Mouse (Mus musculus) embryonic facial prominence, embryonic 10.5 days (tissue): ENCODE measurements at regions not wholly inside any gene's neighbourhood (a gene's known extent, or its start where the extent isn't known, plus 50 kb on each side); places are given as distances from the start of the nearest gene placed in this dataset.
A peak's percentile ranks its signal among the peaks of the same experiment; 100 is the strongest.

Experiments
- DNase-seq: peaks from one replicate; pipeline ENCODE4 v3.0.0-alpha.2; 2017; ENCODE audit warnings: low spot score
- H3K27ac ChIP-seq: fragments of 300-500 bp; sonication (generic); replicated peaks from 2 replicates; pipeline ENCODE4 v1.5.1; 2016; ENCODE audit warnings: mild to moderate bottlenecking
- H3K27me3 ChIP-seq: fragments of 300-500 bp; sonication (generic); replicated peaks from 2 replicates; pipeline ENCODE4 v1.6.1; 2016; ENCODE audit warnings: low read depth, mild to moderate bottlenecking; ENCODE audit not compliant: poor library complexity, severe bottlenecking
- H3K36me3 ChIP-seq: fragments of 300-500 bp; sonication (generic); replicated peaks from 2 replicates; pipeline ENCODE4 v1.6.1; 2016; ENCODE audit warnings: mild to moderate bottlenecking, moderate library complexity
- H3K4me1 ChIP-seq: fragments of 300-500 bp; sonication (generic); 2 replicates; pipeline ENCODE4 v1.6.1; 2016
- H3K4me3 ChIP-seq: fragments of 300-500 bp; sonication (generic); 2 replicates; pipeline ENCODE4 v1.5.1; 2016; ENCODE audit warnings: mild to moderate bottlenecking, moderate library complexity
- H3K9me3 ChIP-seq: fragments of 300-500 bp; sonication (generic); 2 replicates; pipeline ENCODE4 v1.6.1; 2016; ENCODE audit warnings: mild to moderate bottlenecking
- WGBS: fragments of 180-500 bp; shearing (Covaris S2); methylation state at CpG from one replicate; pipeline ENCODE4 v1.1.7; 2016; 5-methylcytosine and 5-hydroxymethylcytosine counted together

- no peaks in the 10 kb centered on the region for H3K27me3 ChIP-seq
- H3K9me3 ChIP-seq: no peaks in the 10 kb centered on the region
- DNase-seq: peak; percentile 42
- 34% methylated on average over 6 of the region's 6 CpGs for WGBS
- H3K4me1 ChIP-seq: peaks cover 14% of the 10 kb centered on the region
- no peak overlapping the region for H3K27ac ChIP-seq
- no peaks in the 10 kb centered on the region for H3K36me3 ChIP-seq
- H3K4me3 ChIP-seq: no peak overlapping the region
Observed at GRCm38 (mm10) chr16:75104894-75105293, 481.0 kb downstream of the Lipi start.

- no peaks in the 10 kb centered on the region for H3K36me3 ChIP-seq
- peaks cover 19% of the 10 kb centered on the region for H3K4me1 ChIP-seq
- H3K27me3 ChIP-seq: no peaks in the 10 kb centered on the region
- H3K27ac ChIP-seq: no peak overlapping the region
- H3K9me3 ChIP-seq: no peaks in the 10 kb centered on the region
- no peak overlapping the region for H3K4me3 ChIP-seq
- WGBS: 58% methylated on average over 6 of the region's 6 CpGs
- no peak for DNase-seq
Observed at GRCm38 (mm10) chr16:75093163-75093562, 492.7 kb downstream of the Lipi start.

GRCm38 (mm10) chr16:75092471-75093130 is 493.3 kb downstream of the Lipi start:
- Histone ChIP-seq H3K9me3 (no peaks in the 10 kb centered on the region), H3K4me3 (peak overlapping the region; percentile 39), H3K4me1 (peaks cover 19% of the 10 kb centered on the region), H3K27ac (no peak overlapping the region), H3K36me3 (no peaks in the 10 kb centered on the region), H3K27me3 (no peaks in the 10 kb centered on the region)
- peak; percentile 14 for DNase-seq
- WGBS: 31% methylated on average over 12 of the region's 12 CpGs

GRCm38 (mm10) chr16:75091931-75092330 is 493.9 kb downstream of the Lipi start:
- Histone ChIP-seq H3K4me1 (peaks cover 19% of the 10 kb centered on the region), H3K9me3 (no peaks in the 10 kb centered on the region), H3K27ac (no peak overlapping the region), H3K27me3 (no peaks in the 10 kb centered on the region), H3K4me3 (0 out of 2 replicates have a peak overlapping the region, but pooled peaks have one; percentile 39), H3K36me3 (no peaks in the 10 kb centered on the region)
- WGBS: 56% methylated on average over 2 of the region's 2 CpGs
- no peak for DNase-seq

GRCm38 (mm10) chr16:75089383-75090035 is 496.4 kb downstream of the Lipi start:
- no peak for DNase-seq
- H3K9me3 ChIP-seq: no peaks in the 10 kb centered on the region
- no peaks in the 10 kb centered on the region for H3K27me3 ChIP-seq
- no peak overlapping the region for H3K27ac ChIP-seq
- 69% methylated on average over 6 of the region's 6 CpGs for WGBS
- no peaks in the 10 kb centered on the region for H3K36me3 ChIP-seq
- H3K4me3 ChIP-seq: no peak overlapping the region
- peaks cover 19% of the 10 kb centered on the region for H3K4me1 ChIP-seq

DNA sequence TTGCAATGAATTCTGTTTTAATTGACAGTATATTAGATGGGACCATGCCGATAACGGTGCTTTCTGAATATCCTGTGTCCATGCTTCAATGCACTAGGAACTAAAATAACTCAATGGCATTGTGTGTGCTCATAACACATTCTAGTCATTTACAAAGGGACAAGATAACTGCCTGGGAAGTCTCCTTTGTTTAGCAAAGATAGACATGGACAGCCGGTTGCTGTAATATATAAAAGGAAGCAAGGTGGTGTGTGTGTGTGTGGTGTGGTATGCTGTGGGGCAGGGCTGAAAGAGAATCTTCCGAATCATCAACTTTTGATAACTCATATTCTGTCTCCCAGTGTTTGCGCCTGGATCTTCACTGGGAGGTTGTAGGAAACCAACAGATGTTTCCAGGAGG is 497.2 kb downstream of the Lipi start:
- 91% methylated on average over 5 of the region's 5 CpGs for WGBS
- Histone ChIP-seq H3K4me1 (peaks cover 19% of the 10 kb centered on the region), H3K9me3 (no peaks in the 10 kb centered on the region), H3K36me3 (no peaks in the 10 kb centered on the region), H3K27me3 (no peaks in the 10 kb centered on the region), H3K27ac (no peak overlapping the region), H3K4me3 (no peak overlapping the region)
- DNase-seq: no peak

GRCm38 (mm10) chr16:75065281-75065680 is 520.6 kb downstream of the Lipi start:
- Histone ChIP-seq H3K27ac (no peak overlapping the region), H3K27me3 (no peaks in the 10 kb centered on the region), H3K4me1 (no peaks in the 10 kb centered on the region), H3K9me3 (no peaks in the 10 kb centered on the region), H3K36me3 (no peaks in the 10 kb centered on the region), H3K4me3 (no peak overlapping the region)
- DNase-seq: no peak
- 87% methylated on average over 5 of the region's 5 CpGs for WGBS

GRCm38 (mm10) chr16:75052953-75053352 is 532.9 kb downstream of the Lipi start:
- DNase-seq: no peak
- Histone ChIP-seq H3K27me3 (no peaks in the 10 kb centered on the region), H3K9me3 (no peaks in the 10 kb centered on the region), H3K36me3 (no peaks in the 10 kb centered on the region), H3K4me1 (no peaks in the 10 kb centered on the region), H3K4me3 (no peak overlapping the region), H3K27ac (no peak overlapping the region)

DNA sequence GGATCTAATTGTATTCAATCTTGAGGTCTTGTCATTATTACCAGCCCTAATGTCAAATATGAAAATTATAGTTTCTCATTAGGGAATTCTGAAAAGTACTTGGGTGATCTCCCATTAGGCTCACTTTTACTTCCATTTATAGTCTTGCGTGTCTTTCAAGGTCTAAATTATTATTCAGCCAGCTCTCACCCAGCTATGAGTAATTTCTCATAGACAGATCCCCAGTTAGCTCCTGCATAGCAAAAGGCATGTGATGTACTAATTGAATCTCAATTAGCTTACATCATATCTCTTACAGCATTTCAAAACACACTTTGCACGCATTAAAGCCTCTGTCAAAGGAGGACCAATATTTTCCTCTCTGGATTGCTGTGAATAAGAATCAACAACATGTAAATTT is 539.9 kb downstream of the Lipi start:
- H3K36me3 ChIP-seq: no peaks in the 10 kb centered on the region
- H3K4me3 ChIP-seq: no peak overlapping the region
- H3K27me3 ChIP-seq: no peaks in the 10 kb centered on the region
- H3K27ac ChIP-seq: no peak overlapping the region
- H3K4me1 ChIP-seq: no peaks in the 10 kb centered on the region
- WGBS: 86% methylated on average over 2 of the region's 2 CpGs
- DNase-seq: no peak
- H3K9me3 ChIP-seq: no peaks in the 10 kb centered on the region
